Mouse (Mus musculus) embryonic facial prominence, embryonic 15.5 days (tissue): ENCODE data around the gene Hist1h1b. TPM values are rescaled to one million over a fixed set of nuclear protein-coding genes. Genes with fewer than 3 reads are reported as not detected.
A peak's percentile ranks its signal among the peaks of the same experiment; 100 is the strongest.
"Not testable (repeated sequence)": the region's sequence is repeated elsewhere in the genome, so short reads cannot be mapped to it uniquely, and the experiment has no call there.

ENCODE experiments used
- ATAC-seq: fragments of 200-750 bp; cut with Nextera tagmentation; 2 replicates; pipeline ENCODE4 v1.8.0; 2017; ENCODE audit warnings: low read depth, moderate TSS enrichment; ENCODE audit not compliant: insufficient number of reproducible peaks, low FRiP score, low TSS enrichment
- H3K27ac ChIP-seq: fragments of 300-500 bp; sonication (generic); replicated peaks from 2 replicates; pipeline ENCODE4 v1.5.1; 2015; ENCODE audit warnings: mild to moderate bottlenecking, inconsistent platforms
- H3K27me3 ChIP-seq: fragments of 300-500 bp; sonication (generic); 2 replicates; pipeline ENCODE4 v1.6.1; 2015; ENCODE audit warnings: inconsistent platforms
- H3K36me3 ChIP-seq: fragments of 300-500 bp; sonication (generic); 2 replicates; pipeline ENCODE4 v1.6.1; 2015; ENCODE audit warnings: mild to moderate bottlenecking, inconsistent platforms
- H3K4me1 ChIP-seq: fragments of 300-500 bp; sonication (generic); 2 replicates; pipeline ENCODE4 v1.6.1; 2015; ENCODE audit warnings: inconsistent platforms
- H3K4me2 ChIP-seq: fragments of 300-500 bp; sonication (generic); replicated peaks from 2 replicates; pipeline ENCODE4 v1.6.1; 2015; ENCODE audit warnings: mild to moderate bottlenecking, inconsistent platforms
- H3K4me3 ChIP-seq: fragments of 300-500 bp; sonication (generic); replicated peaks from 2 replicates; pipeline ENCODE4 v1.5.1; 2015; ENCODE audit warnings: mild to moderate bottlenecking, inconsistent platforms
- H3K9ac ChIP-seq: fragments of 300-500 bp; sonication (generic); 2 replicates; pipeline ENCODE4 v1.6.1; 2015; ENCODE audit warnings: inconsistent platforms
- H3K9me3 ChIP-seq: fragments of 300-500 bp; sonication (generic); replicated peaks from 2 replicates; pipeline ENCODE4 v1.6.1; 2016; ENCODE audit warnings: inconsistent platforms
- WGBS: fragments of 180-500 bp; shearing (Covaris S2); methylation state at CpG from one replicate; pipeline ENCODE4 v1.1.7; 2015; 5-methylcytosine and 5-hydroxymethylcytosine counted together
- polyA plus RNA-seq: library from polyadenylated mRNA; unstranded; fragments of >200 nt; fragmentation: Nextera tagmentation; extraction: Ambion mirVana; gene quantifications from 2 replicates; pipeline ENCODE4 v1.2.1, GENCODE M21; 2015

Gene Hist1h1b
- polyA plus RNA-seq: 16.8 and 19.6 TPM in 2 replicates

DNA sequence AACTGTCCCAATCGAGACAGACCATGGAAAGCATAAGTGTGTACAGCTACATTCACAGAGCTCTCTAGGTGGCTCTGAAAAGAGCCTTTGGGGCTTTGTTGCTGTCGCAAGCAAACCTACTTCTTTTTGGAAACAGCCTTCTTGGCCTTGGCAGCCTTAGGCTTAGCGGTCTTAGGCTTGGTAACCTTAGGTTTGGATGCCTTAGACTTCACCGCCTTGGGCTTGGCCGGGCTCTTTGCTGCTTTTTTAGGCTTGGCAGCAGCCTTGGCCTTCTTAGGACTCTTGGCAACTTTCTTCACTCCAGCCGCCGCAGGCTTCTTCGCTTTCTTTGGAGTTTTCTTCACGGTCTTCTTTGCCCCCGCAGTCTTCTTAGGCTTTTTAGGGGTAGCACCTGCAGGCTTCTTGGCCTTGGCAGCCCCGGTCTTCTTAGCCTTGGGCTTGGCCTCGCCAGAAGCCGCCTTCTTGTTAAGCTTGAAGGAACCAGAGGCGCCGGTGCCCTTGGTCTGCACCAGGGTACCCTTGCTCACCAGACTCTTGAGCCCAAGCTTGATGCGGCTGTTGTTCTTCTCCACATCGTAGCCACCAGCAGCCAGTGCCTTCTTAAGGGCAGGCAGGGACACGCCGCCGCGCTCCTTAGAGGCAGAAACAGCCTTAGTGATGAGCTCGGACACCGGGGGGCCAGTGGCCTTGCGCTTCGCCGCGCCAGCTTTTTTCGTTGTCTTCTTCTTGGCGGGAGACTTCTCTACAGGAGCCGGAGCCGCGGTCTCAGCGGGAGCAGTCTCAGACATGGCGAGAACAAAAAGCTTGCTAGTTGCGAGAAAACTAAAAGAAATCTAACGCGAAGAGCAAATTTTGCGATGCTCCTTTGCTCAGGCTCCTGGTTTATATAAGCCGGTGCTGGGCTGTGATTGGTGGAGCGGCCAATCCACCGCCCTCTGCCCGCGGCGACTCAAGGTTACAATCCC, at the start of gene Hist1h1b:
Gene Hist1h1b, minus strand, starts transcription at position 859 of the 965 bp plus-strand sequence.
- no peaks in the 10 kb centered on the region for H3K36me3 ChIP-seq
- H3K9ac ChIP-seq: peak within 1 kb of the TSS; percentile 69
- H3K4me2 ChIP-seq: peak within 1 kb of the TSS; percentile 93
- H3K4me1 ChIP-seq: peaks cover 37% of the 10 kb centered on the region
- WGBS: under 1% methylated on average over 44 of the region's 44 CpGs
- no peaks in the 10 kb centered on the region for H3K9me3 ChIP-seq
- ATAC-seq: peak; percentile 53; the same call in 1 of the 2 replicates
- peak within 1 kb of the TSS; percentile 57 for H3K4me3 ChIP-seq
- peak within 1 kb of the TSS; percentile 95 for H3K27ac ChIP-seq
- no peaks in the 10 kb centered on the region for H3K27me3 ChIP-seq

DNA sequence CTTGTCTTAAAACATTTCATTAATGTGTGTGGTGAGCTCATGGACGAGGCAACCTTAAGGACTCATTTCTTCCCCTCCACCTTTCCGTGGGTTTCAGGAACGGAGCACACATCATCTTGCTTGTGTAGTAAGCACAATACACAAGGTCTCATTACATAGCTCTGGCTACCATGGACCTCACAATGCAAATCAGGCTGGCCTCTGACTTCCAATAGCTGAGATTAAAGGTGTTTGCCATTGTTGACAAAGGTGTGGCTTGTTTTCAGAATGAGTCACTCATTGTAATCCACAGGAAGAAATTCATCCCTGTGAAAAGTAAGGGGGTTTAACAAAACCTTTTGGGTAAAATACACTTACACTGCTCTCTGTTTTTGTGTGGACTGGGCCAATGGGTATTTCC, 48.1 kb upstream of the Hist1h1b start:
- Histone ChIP-seq H3K4me3 (no peak overlapping the region), H3K27me3 (no peaks in the 10 kb centered on the region), H3K36me3 (no peaks in the 10 kb centered on the region; the same call in 1 of the 2 replicates), H3K4me2 (no peak overlapping the region), H3K4me1 (no peaks in the 10 kb centered on the region), H3K9ac (no peak overlapping the region), H3K9me3 (no peaks in the 10 kb centered on the region), H3K27ac (no peak overlapping the region)
- no peak for ATAC-seq
- WGBS: 79% methylated on average over 3 of the region's 3 CpGs

DNA sequence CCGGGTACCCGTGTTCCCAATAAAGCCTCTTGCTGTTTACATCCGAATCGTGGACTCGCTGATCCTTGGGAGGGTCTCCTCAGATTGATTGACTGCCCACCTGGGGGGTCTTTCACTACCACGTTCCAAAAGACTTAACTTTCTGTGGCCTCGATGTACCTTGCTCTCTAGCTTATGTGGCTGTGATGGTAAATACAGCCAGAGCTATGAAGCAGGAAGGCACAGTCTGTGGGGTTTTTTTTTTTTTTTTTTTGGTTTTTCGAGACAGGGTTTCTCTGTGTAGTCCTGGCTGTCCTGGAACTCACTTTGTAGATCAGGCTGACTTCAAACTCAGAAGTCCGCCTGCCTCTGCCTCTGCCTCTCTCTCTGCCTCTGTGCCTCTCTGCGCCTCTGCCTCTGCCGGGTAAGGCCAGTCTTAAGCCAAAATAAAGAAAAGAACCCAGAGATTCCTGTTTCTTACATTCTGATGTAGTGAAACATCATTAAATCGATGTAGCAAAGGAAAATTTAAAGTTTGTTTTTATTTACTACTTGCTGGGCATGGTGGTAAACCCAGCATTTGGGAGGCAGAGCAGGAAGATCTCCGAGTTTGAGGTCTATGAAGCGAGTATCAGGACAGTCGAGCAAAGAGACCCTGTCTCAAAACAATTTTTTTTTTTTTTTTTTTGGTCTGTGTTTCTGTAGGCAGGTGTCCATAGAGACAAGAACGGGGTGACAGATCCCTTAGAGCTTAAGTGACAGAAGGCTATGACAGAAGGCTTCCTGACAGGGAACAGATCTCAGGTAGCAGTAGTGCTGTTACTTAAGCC, 39.9 kb upstream of the Hist1h1b start:
- not testable (repeated sequence) for H3K27ac ChIP-seq, H3K36me3 ChIP-seq, ATAC-seq

DNA sequence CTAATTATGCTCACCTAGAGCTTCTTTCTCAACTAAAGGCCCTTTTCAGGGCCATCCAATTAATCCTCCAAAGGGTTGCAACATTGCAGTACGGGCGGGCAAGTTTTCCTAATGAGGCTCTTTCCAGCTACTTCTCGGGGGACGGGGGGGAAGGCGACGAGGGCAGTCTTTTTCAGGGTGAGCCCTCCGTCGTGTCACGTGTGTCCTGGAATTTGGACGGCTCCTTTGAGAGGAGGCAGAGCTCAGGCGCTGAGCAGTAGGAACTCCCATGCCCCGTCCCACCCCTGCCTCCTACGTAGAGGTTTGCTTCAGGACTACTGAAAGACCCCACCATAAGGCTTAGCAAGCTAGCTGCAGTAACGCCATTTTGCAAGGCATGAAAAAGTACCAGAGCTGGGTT, 31.7 kb upstream of the Hist1h1b start:
- H3K27me3 ChIP-seq, H3K9ac ChIP-seq, H3K36me3 ChIP-seq, H3K4me1 ChIP-seq, H3K27ac ChIP-seq, H3K9me3 ChIP-seq: not testable (repeated sequence)
- peak overlapping the region; percentile 16; the same call in 1 of the 2 replicates for H3K4me3 ChIP-seq
- peak; percentile 44; the same call in 1 of the 2 replicates for ATAC-seq
- peak overlapping the region; percentile 40 for H3K4me2 ChIP-seq
- 0% methylated on average over 14 of the region's 14 CpGs for WGBS

More for the DNA sequence above, 39.9 kb upstream of the Hist1h1b start:
- WGBS: 69% methylated on average over 8 of the region's 16 CpGs
- not testable (repeated sequence) for H3K9ac ChIP-seq, H3K9me3 ChIP-seq, H3K4me2 ChIP-seq, H3K27me3 ChIP-seq, H3K4me1 ChIP-seq, H3K4me3 ChIP-seq

DNA sequence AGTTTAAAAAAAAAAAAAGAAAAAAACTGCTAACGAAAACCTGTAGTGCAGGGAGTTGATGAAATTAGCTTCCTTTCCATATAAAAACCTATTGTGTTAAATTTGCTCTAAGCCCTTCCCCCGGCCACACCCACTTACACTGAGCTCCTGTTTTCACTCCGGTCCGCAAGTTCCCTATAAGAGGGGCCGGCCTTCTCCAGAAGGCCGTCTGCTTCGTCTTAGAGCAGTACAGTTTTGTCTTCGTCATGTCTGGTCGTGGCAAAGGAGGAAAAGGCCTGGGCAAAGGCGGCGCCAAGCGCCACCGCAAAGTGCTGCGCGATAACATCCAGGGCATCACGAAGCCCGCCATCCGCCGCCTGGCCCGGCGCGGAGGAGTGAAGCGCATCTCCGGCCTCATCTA, 31.1 kb upstream of the Hist1h1b start, which contains the start of gene Hist1h4m:
Gene Hist1h4m, plus strand, starts transcription at position 208 of the 400 bp plus-strand sequence.
- peak within 1 kb of the TSS; percentile 40 for H3K4me2 ChIP-seq

DNA sequence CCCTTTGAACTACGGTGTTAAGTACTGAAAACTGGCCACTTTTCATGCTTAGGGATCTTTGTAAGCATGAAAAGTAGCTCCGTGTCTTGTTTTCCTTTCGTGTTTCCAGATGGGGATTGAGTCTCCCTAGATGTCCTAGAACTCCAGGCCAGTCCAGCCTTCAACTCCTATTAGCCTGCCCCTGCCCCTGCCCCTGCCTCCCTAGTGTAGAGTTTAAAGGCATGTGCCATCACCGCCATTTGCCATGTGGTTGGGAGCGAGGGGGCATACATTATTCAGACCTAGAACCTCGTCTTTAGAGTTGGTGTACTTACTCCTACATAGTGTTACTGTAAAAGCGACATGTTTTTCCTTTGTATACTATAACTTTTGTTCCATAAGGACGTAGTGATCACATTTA, 30.6 kb upstream of the Hist1h1b start:
- H3K4me1 ChIP-seq, H3K4me2 ChIP-seq, H3K27ac ChIP-seq, H3K36me3 ChIP-seq, H3K4me3 ChIP-seq, H3K9ac ChIP-seq, H3K27me3 ChIP-seq, H3K9me3 ChIP-seq: not testable (repeated sequence)
- no CpG with 5 or more reads among the region's 8 CpGs for WGBS
- ATAC-seq: 0 out of 2 replicates have a peak, but pooled peaks have one; percentile 23

More for the DNA sequence above, 31.1 kb upstream of the Hist1h1b start, which contains the start of gene Hist1h4m:
- peak; percentile 67; the same call in 1 of the 2 replicates for ATAC-seq
- not testable (repeated sequence) for H3K4me1 ChIP-seq, H3K9ac ChIP-seq, H3K36me3 ChIP-seq, H3K9me3 ChIP-seq, H3K27ac ChIP-seq, H3K27me3 ChIP-seq
- peak within 1 kb of the TSS; percentile 16; the same call in 1 of the 2 replicates for H3K4me3 ChIP-seq
- no CpG with 5 or more reads among the region's 24 CpGs for WGBS

DNA sequence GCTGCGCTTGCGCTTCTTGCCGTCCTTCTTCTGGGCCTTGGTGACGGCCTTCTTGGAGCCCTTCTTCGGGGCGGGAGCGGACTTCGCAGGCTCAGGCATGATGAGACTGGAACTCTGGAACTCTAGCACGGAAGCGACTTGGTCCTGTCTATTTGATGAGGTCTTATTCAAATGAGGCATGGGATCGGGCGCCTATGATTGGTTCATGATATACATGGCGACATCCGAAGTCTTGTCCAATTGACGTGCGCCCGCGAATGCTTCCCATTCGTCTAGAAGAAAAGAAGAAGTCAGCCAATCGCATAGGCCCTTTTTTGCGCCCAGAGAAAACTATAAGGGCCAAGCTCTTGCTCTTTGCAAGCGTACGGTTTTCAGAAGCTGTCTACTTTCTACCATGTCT, 29.6 kb upstream of the Hist1h1b start, which contains the start of the genes Hist1h2bq and Hist1h2ao:
Gene Hist1h2bq, minus strand, starts transcription at position 125 of the 400 bp plus-strand sequence.
Gene Hist1h2ao, plus strand, starts transcription at position 393 of the 400 bp plus-strand sequence.
- not testable (repeated sequence) for H3K27ac ChIP-seq, H3K36me3 ChIP-seq, H3K4me2 ChIP-seq, H3K9ac ChIP-seq, H3K4me1 ChIP-seq, H3K9me3 ChIP-seq, H3K27me3 ChIP-seq, H3K4me3 ChIP-seq
- peak; percentile 96 for ATAC-seq
- no CpG with 5 or more reads among the region's 23 CpGs for WGBS

DNA sequence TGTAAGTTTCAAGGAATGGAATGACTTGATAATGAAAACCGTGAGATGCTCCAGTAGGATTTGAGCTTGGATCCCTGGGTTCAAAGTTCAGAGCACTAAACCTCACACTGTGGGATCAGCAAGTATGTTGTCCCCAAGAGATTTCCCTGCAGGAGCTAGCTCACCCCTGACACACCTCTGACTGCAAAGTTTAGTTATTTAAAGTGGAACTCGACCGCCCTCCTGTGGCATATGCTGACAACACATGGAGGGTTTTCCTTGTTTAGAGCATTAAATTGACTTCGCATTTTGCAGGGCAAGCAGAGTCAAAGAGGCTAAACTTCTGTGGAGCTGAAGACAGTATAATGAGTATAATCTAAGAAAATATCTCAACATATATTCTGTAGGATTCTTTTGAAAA, 22.6 kb upstream of the Hist1h1b start:
- H3K27me3 ChIP-seq, H3K36me3 ChIP-seq, H3K4me2 ChIP-seq, H3K27ac ChIP-seq, H3K9me3 ChIP-seq, H3K4me1 ChIP-seq, H3K4me3 ChIP-seq, H3K9ac ChIP-seq: not testable (repeated sequence)
- ATAC-seq: peak; percentile 66; the same call in 1 of the 2 replicates
- WGBS: no CpG with 5 or more reads among the region's 4 CpGs

DNA sequence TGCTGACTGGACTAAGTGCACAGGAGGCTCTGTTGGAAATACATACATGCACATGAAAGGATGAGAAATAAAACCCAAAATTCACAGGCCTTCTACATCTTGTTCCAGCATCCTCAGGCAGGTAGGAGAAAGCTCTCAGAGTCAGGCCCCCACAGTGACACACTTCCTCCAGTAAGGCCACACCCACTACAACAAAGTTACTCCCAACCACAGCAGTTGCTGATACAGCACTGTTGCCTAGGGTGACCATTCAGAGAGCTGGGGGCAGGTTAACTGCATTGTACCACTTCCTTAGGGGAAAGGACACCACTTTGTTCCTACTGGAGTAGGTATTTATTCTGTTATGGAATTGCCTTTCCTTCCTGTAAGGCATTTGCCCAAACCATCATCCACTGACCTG, 16.7 kb upstream of the Hist1h1b start:
- H3K36me3 ChIP-seq, H3K9me3 ChIP-seq, H3K4me3 ChIP-seq, H3K4me1 ChIP-seq, H3K27ac ChIP-seq, H3K4me2 ChIP-seq, ATAC-seq, H3K27me3 ChIP-seq, H3K9ac ChIP-seq: not testable (repeated sequence)

DNA sequence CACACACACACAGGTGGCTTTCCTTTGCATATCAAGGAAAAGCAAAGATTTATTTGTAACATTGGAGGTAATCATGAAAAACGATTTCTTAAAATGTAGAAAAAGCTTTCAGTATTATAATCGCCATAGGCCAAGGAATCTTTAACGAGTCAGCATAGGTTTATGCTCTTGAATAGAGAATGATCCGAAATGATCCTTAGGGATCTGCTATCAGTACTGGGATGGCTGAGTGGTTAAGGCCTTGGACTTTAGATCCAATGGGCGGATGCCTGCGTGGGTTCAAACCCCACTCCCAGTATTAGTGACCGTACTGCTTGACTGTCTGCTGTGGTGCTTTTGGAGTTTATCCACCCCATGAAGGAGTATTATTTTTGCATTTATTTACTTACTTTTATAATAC, 15.2 kb upstream of the Hist1h1b start:
- H3K36me3 ChIP-seq: no peaks in the 10 kb centered on the region
- H3K27ac ChIP-seq: no peak overlapping the region
- H3K4me3 ChIP-seq: no peak overlapping the region
- H3K4me2 ChIP-seq: no peak overlapping the region
- H3K27me3 ChIP-seq: no peaks in the 10 kb centered on the region
- no peaks in the 10 kb centered on the region for H3K9me3 ChIP-seq
- WGBS: 87% methylated on average over 7 of the region's 7 CpGs
- no peak overlapping the region for H3K9ac ChIP-seq
- H3K4me1 ChIP-seq: peaks cover 5% of the 10 kb centered on the region; the same call in 1 of the 2 replicates
- ATAC-seq: no peak
